Mouse (Mus musculus): ENCODE measurements around the gene Actr5.

Gene Actr5

GRCm38 (mm10) chr2:158624718-158625222 lies at the start of gene Actr5:
TSS of gene Actr5 (plus strand) at chr2:158624888.
- peak; percentile 99 for DNase-seq

GRCm38 (mm10) chr2:158579979-158580378 lies 44.7 kb upstream of the Actr5 start:
- DNase-seq: no peak

GRCm38 (mm10) chr2:158584621-158585358 lies 39.9 kb upstream of the Actr5 start:
- peak; percentile 42 for DNase-seq

- no peak for DNase-seq
These were observed 36.0 kb upstream of the Actr5 start for GRCm38 (mm10) chr2:158588524-158589271.

GRCm38 (mm10) chr2:158590495-158590894 lies 34.2 kb upstream of the Actr5 start:
- no peak for DNase-seq

GRCm38 (mm10) chr2:158591286-158591685 lies 33.4 kb upstream of the Actr5 start:
- no peak for DNase-seq

GRCm38 (mm10) chr2:158593371-158593770 lies 31.3 kb upstream of the Actr5 start:
- no peak for DNase-seq

- peak; percentile 26 for DNase-seq
These were observed 29.6 kb upstream of the Actr5 start for GRCm38 (mm10) chr2:158595103-158595502.

- DNase-seq: no peak
These were observed 29.1 kb upstream of the Actr5 start for GRCm38 (mm10) chr2:158595577-158595976.

- DNase-seq: no peak
These were observed 27.9 kb upstream of the Actr5 start for GRCm38 (mm10) chr2:158596803-158597202.

GRCm38 (mm10) chr2:158600517-158600916 lies 24.2 kb upstream of the Actr5 start:
- no peak for DNase-seq

GRCm38 (mm10) chr2:158601326-158601725 lies 23.4 kb upstream of the Actr5 start:
- no peak for DNase-seq

GRCm38 (mm10) chr2:158602663-158603062 lies 22.0 kb upstream of the Actr5 start:
- no peak for DNase-seq

- DNase-seq: peak; percentile 55
These were observed 18.1 kb upstream of the Actr5 start for GRCm38 (mm10) chr2:158606511-158606964.

GRCm38 (mm10) chr2:158609681-158610080 lies 15.0 kb upstream of the Actr5 start:
- DNase-seq: no peak

- DNase-seq: no peak
These were observed 14.0 kb upstream of the Actr5 start, which contains the start of gene Slc32a1 for GRCm38 (mm10) chr2:158610488-158611325. TSS of gene Slc32a1 (plus strand) at chr2:158610767.

GRCm38 (mm10) chr2:158611326-158611719 lies 13.4 kb upstream of the Actr5 start:
- DNase-seq: no peak

- no peak for DNase-seq
These were observed 12.7 kb upstream of the Actr5 start for GRCm38 (mm10) chr2:158611726-158612670.

- no peak for DNase-seq
These were observed 11.9 kb upstream of the Actr5 start for GRCm38 (mm10) chr2:158612671-158613250.

GRCm38 (mm10) chr2:158613541-158614417 lies 10.9 kb upstream of the Actr5 start:
- peak; percentile 72 for DNase-seq
